8 mouse cellular contexts compared by ENCODE assay signal in genomic region chr19:24278859-24279258, GRCm38 (mm10). TPM values are rescaled to one million over a fixed set of nuclear protein-coding genes. Genes with fewer than 3 reads are reported as not detected.
DNase-seq lines count a peak whose midpoint lies in the region; ATAC-seq and TF ChIP-seq lines count a peak whose summit lies in the region.

No protein-coding gene starts in this region.

- no peak for DNase-seq in heart, adult 9 months (ENCODE audit: low spot score in 2 of 2)
- DNase-seq in forebrain, postnatal 0 days = no peak
- DNase-seq in liver, embryonic 14.5 days (ENCODE audit: low read depth in 3 of 3, low spot score in 3 of 3) = no peak
- no peak for DNase-seq in gastrocnemius, adult 8-10 months (ENCODE audit: low spot score in 2 of 2)
- no peak for DNase-seq in testis, postnatal 10 days (ENCODE audit: low spot score)
- DNase-seq in adrenal gland, postnatal 10 days = no peak

- H3K27me3 ChIP-seq in heart, embryonic 12.5 days (replicated peaks) = no peaks in the 10 kb centered on the region
- no peaks in the 10 kb centered on the region for H3K27me3 ChIP-seq in ES-Bruce4 (ENCODE audit: control insufficient read depth, insufficient read depth, low read length, poor library complexity, severe bottlenecking)
- no peaks in the 10 kb centered on the region for H3K27me3 ChIP-seq in forebrain, postnatal 0 days (ENCODE audit: insufficient read depth, low read length)
- no peaks in the 10 kb centered on the region for H3K27me3 ChIP-seq in liver, embryonic 14.5 days (ENCODE audit: control insufficient read depth, insufficient read depth, low read length)

- H3K36me3 ChIP-seq in heart, embryonic 12.5 days = peaks cover 19% of the 10 kb centered on the region
- H3K36me3 ChIP-seq in ES-Bruce4 (ENCODE audit: control insufficient read depth, insufficient read depth, low read length, poor library complexity, severe bottlenecking) = no peaks in the 10 kb centered on the region
- peaks cover 3% of the 10 kb centered on the region; the same call in 1 of the 2 replicates for H3K36me3 ChIP-seq in forebrain, postnatal 0 days (ENCODE audit: insufficient read depth)
- peaks cover 11% of the 10 kb centered on the region for H3K36me3 ChIP-seq in liver, embryonic 14.5 days (replicated peaks; ENCODE audit: control insufficient read depth, insufficient read depth, low read depth)

- TF ChIP-seq CTCF in ES-Bruce4 (IDR thresholded peaks at IDR 0.05; ENCODE audit: low read depth, low read length) = no peak
- TF ChIP-seq CTCF in forebrain, postnatal 0 days (IDR thresholded peaks at IDR 0.05; ENCODE audit: low read depth) = no peak
- TF ChIP-seq CTCF in liver, embryonic 14.5 days (IDR thresholded peaks at IDR 0.05; ENCODE audit: low read depth) = no peak

- H3K9ac ChIP-seq in heart, embryonic 12.5 days = peak overlapping the region; percentile 85
- peak overlapping the region; percentile 74; the same call in 1 of the 2 replicates for H3K9ac ChIP-seq in ES-Bruce4 (ENCODE audit: low read depth, poor library complexity, severe bottlenecking)
- H3K9ac ChIP-seq in forebrain, postnatal 0 days = no peak overlapping the region
- peak overlapping the region; percentile 94 for H3K9ac ChIP-seq in liver, embryonic 14.5 days (replicated peaks)

- peaks cover 6% of the 10 kb centered on the region for H3K4me1 ChIP-seq in heart, embryonic 12.5 days (replicated peaks)
- H3K4me1 ChIP-seq in ES-Bruce4 (ENCODE audit: control insufficient read depth, insufficient read depth, low read length) = peaks cover 2% of the 10 kb centered on the region
- H3K4me1 ChIP-seq in forebrain, postnatal 0 days (ENCODE audit: insufficient read depth) = no peaks in the 10 kb centered on the region
- peaks cover 27 to 38% of the 10 kb centered on the region in 2 experiments for H3K4me1 ChIP-seq in liver, embryonic 14.5 days (replicated peaks; ENCODE audit: control insufficient read depth in 2 of 2, insufficient read depth in 2 of 2, low read length in 1 of 2)

- peak overlapping the region; percentile 43; the same call in 1 of the 2 replicates for H3K27ac ChIP-seq in heart, embryonic 12.5 days (ENCODE audit: poor library complexity, severe bottlenecking)
- H3K27ac ChIP-seq in ES-Bruce4 (ENCODE audit: insufficient read depth, low read length) = no peak overlapping the region
- H3K27ac ChIP-seq in forebrain, postnatal 0 days (ENCODE audit: low read depth, low read length) = no peak overlapping the region
- H3K27ac ChIP-seq in liver, embryonic 14.5 days = peak overlapping the region; percentile 95

- 89% methylated on average over 15 of the region's 15 CpGs for WGBS in heart, embryonic 12.5 days
- WGBS in forebrain, postnatal 0 days = 86% methylated on average over 15 of the region's 15 CpGs
- WGBS in liver, embryonic 14.5 days (ENCODE audit: insufficient replicate concordance) = 80% methylated on average over 15 of the region's 15 CpGs

- no peak for TF ChIP-seq EP300 in ES-Bruce4 (IDR thresholded peaks at IDR 0.05; ENCODE audit: insufficient read depth, low read depth, low read length)
- no peak for TF ChIP-seq EP300 in liver, embryonic 14.5 days (IDR thresholded peaks at IDR 0.05; ENCODE audit: low read depth)

- peak overlapping the region; percentile 73 for H3K4me3 ChIP-seq in heart, embryonic 12.5 days
- no peak overlapping the region for H3K4me3 ChIP-seq in ES-Bruce4 (ENCODE audit: low read depth, low read length)
- H3K4me3 ChIP-seq in forebrain, postnatal 0 days (ENCODE audit: low read depth, low read length) = no peak overlapping the region
- peak overlapping the region; percentile 31 to 71 for H3K4me3 ChIP-seq in liver, embryonic 14.5 days (ENCODE audit: insufficient read depth in 1 of 2, low read depth in 2 of 2, low read length in 2 of 2)

- H3K4me2 ChIP-seq in heart, embryonic 12.5 days = peak overlapping the region; percentile 83
- H3K4me2 ChIP-seq in forebrain, postnatal 0 days (ENCODE audit: low read depth) = 0 out of 2 replicates have a peak overlapping the region, but pooled peaks have one; percentile 87
- peak overlapping the region; percentile 97 for H3K4me2 ChIP-seq in liver, embryonic 14.5 days (ENCODE audit: low read depth)

- H3K9me3 ChIP-seq in heart, embryonic 12.5 days (replicated peaks) = no peaks in the 10 kb centered on the region
- no peaks in the 10 kb centered on the region for H3K9me3 ChIP-seq in ES-Bruce4 (replicated peaks; ENCODE audit: control insufficient read depth, insufficient read depth, low read length, poor library complexity, severe bottlenecking)
- no peaks in the 10 kb centered on the region for H3K9me3 ChIP-seq in forebrain, postnatal 0 days (ENCODE audit: low read length)
- H3K9me3 ChIP-seq in liver, embryonic 14.5 days (ENCODE audit: control insufficient read depth, low read length) = no peaks in the 10 kb centered on the region

- no peak for TF ChIP-seq POLR2A in ES-Bruce4 (IDR thresholded peaks at IDR 0.05; ENCODE audit: insufficient read depth, low read length)

- ATAC-seq in heart, embryonic 12.5 days (ENCODE audit: insufficient number of reproducible peaks, low FRiP score) = no peak
- no peak for ATAC-seq in forebrain, postnatal 0 days
- ATAC-seq in liver, embryonic 14.5 days (ENCODE audit: insufficient read depth) = no peak

RNA-seq across cellular contexts. Expression of gene Fxn, which starts 1.5 kb away (rescaled TPM):
- 59.6 and 61.2 TPM in 2 replicates for polyA plus RNA-seq in heart, embryonic 12.5 days (2016; fragmentation: Nextera tagmentation; extraction: Ambion mirVana)
- polyA plus RNA-seq in ES-Bruce4 (2011; ENCODE audit: insufficient read depth, insufficient read length, low read depth, missing spikeins) = 9.0 and 11.2 TPM in 2 replicates
- 15.0 and 26.0 TPM in 2 replicates for total RNA-seq in forebrain, postnatal 0 days (2014; rRNA removed)
- 33.3 and 33.4 TPM in 2 replicates for polyA plus RNA-seq in forebrain, postnatal 0 days (2015; fragmentation: Nextera tagmentation; extraction: Ambion mirVana)
- polyA plus RNA-seq in liver, embryonic 14.5 days (2012; rRNA removed) = 25.3 and 27.8 TPM in 2 replicates
- polyA plus RNA-seq in liver, embryonic 14.5 days (2014; fragmentation: Nextera tagmentation; extraction: Ambion mirVana) = 47.4 and 49.1 TPM in 2 replicates
- 10 to 100 TPM; 17.4 to 20.6 (median 18.7) TPM for total RNA-seq in gastrocnemius, adult 8-10 months (2022)
- total RNA-seq in adrenal gland, postnatal 10 days (2021) = 10 to 100 TPM; 18.0 to 22.1 TPM

RNA-seq across cellular contexts. Expression of gene Tjp2, which starts 54.0 kb away (rescaled TPM):
- 31.9 and 33.8 TPM in 2 replicates for polyA plus RNA-seq in heart, embryonic 12.5 days (2016; fragmentation: Nextera tagmentation; extraction: Ambion mirVana)
- 114 and 115 TPM in 2 replicates for polyA plus RNA-seq in ES-Bruce4 (2011; ENCODE audit: insufficient read depth, insufficient read length, low read depth, missing spikeins)
- total RNA-seq in forebrain, postnatal 0 days (2014; rRNA removed) = 13.7 and 15.5 TPM in 2 replicates
- 6.8 and 8.8 TPM in 2 replicates for polyA plus RNA-seq in forebrain, postnatal 0 days (2015; fragmentation: Nextera tagmentation; extraction: Ambion mirVana)
- polyA plus RNA-seq in liver, embryonic 14.5 days (2012; rRNA removed) = 2.2 and 2.9 TPM in 2 replicates
- 3.2 and 4.0 TPM in 2 replicates for polyA plus RNA-seq in liver, embryonic 14.5 days (2014; fragmentation: Nextera tagmentation; extraction: Ambion mirVana)
- total RNA-seq in gastrocnemius, adult 8-10 months (2022) = 1 to 10 TPM; 2.6 to 4.6 (median 4.0) TPM
- 10 to 100 TPM; 11.9 to 14.9 TPM for total RNA-seq in adrenal gland, postnatal 10 days (2021)

Comparison
In these comparisons a context has a peak if more than half of its experiments do, and no peak if none do; other contexts are left out.
1. H3K27ac ChIP-seq: peak in heart, embryonic 12.5 days (single experiment) and liver, embryonic 14.5 days (single experiment); none in ES-Bruce4 (single experiment) and forebrain, postnatal 0 days (single experiment).
2. H3K4me3 ChIP-seq: peak in heart, embryonic 12.5 days (single experiment) and liver, embryonic 14.5 days (2 of 2); none in ES-Bruce4 (single experiment) and forebrain, postnatal 0 days (single experiment).
3. Peak in every context shown above with its lines, with median percentiles within 50 percentile points of each other: H3K4me2 ChIP-seq.